21 mouse cellular contexts compared by ENCODE assay signal in the genomic region with DNA sequence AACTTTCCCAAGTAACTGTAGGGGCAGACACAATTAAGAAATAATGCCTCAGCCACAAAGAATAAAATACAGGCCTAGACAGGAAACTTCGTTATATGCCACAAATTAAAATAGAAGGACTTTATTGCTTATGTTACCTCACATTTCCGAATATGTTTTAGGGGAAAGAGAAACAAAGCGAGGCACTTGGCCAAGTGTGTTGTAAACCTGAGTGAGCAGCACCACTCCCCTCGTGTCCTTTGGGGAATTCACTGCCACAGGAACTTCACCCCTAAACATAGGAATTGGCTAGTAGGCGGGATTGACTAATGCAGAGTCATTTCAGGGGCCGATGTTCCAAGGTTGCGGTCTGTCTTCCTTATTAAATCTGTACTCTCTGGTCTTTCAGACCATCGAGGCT.
DNase-seq lines count a peak whose midpoint lies in the region; ATAC-seq and TF ChIP-seq lines count a peak whose summit lies in the region.
"Had no signal": no experiment of that assay in that cellular context is flagged by ENCODE, and none has a peak within 500 bp of the region (broad histone marks: within the 10 kb centered on the region; RNA-seq: fewer than 3 reads in every experiment).

No protein-coding gene starts in this region.

- H3K4me3 ChIP-seq in kidney, postnatal 0 days (replicated peaks; ENCODE audit: low read depth, low read length): no peak overlapping the region
- H3K4me3 ChIP-seq: embryonic facial prominence, embryonic 15.5 days; forebrain, embryonic 12.5 days; hindbrain, embryonic 10.5 days; midbrain, embryonic 12.5 days; neural tube, embryonic 13.5 days had no signal

- no peaks in the 10 kb centered on the region for H3K9me3 ChIP-seq in kidney, postnatal 0 days (replicated peaks; ENCODE audit: low read length)
- H3K9me3 ChIP-seq: embryonic facial prominence, embryonic 15.5 days; forebrain, embryonic 12.5 days; hindbrain, embryonic 10.5 days; midbrain, embryonic 12.5 days; neural tube, embryonic 13.5 days had no signal

- no peaks in the 10 kb centered on the region for H3K4me1 ChIP-seq in kidney, postnatal 0 days (replicated peaks; ENCODE audit: insufficient read depth, low read length)
- H3K4me1 ChIP-seq: embryonic facial prominence, embryonic 15.5 days; forebrain, embryonic 12.5 days; hindbrain, embryonic 10.5 days; midbrain, embryonic 12.5 days had no signal

- H3K27ac ChIP-seq in kidney, postnatal 0 days: no peak overlapping the region
- H3K27ac ChIP-seq: embryonic facial prominence, embryonic 15.5 days; forebrain, embryonic 12.5 days; hindbrain, embryonic 10.5 days; midbrain, embryonic 12.5 days; neural tube, embryonic 13.5 days; stomach, postnatal 0 days had no signal

- WGBS in kidney, postnatal 0 days: 54% methylated on average over 8 of the region's 8 CpGs

- peak; percentile 41 for DNase-seq in adrenal gland, postnatal 14 days
- DNase-seq in adrenal gland, adult 18-20 months (ENCODE audit: low spot score in 2 of 2): no peak
- peak; percentile 50 for DNase-seq in kidney, postnatal 0 days (ENCODE audit: low spot score)
- DNase-seq in kidney, adult 11 months: no peak
- DNase-seq in gonadal fat pad, adult 2 months (ENCODE audit: low read depth): peak; percentile 75
- DNase-seq in yolk sac, embryonic 10.5 days (ENCODE audit: low spot score): no peak
- no peak for DNase-seq in urinary bladder, adult 2 months (ENCODE audit: low spot score)
- DNase-seq: cerebellum, adult 9-11 months; kidney, adult 8-10 months; layer of hippocampus, postnatal 36 days; right cerebral cortex, postnatal 14 days had no signal

- TF ChIP-seq CTCF in kidney, postnatal 0 days (IDR thresholded peaks at IDR 0.05; ENCODE audit: low read depth): no peak

- no peaks in the 10 kb centered on the region for H3K36me3 ChIP-seq in kidney, postnatal 0 days (ENCODE audit: insufficient read depth, low read length)
- H3K36me3 ChIP-seq: embryonic facial prominence, embryonic 15.5 days; forebrain, embryonic 12.5 days; hindbrain, embryonic 10.5 days; midbrain, embryonic 12.5 days; neural tube, embryonic 13.5 days had no signal

- no peak overlapping the region for H3K4me2 ChIP-seq in kidney, postnatal 0 days (ENCODE audit: low read length)
- H3K4me2 ChIP-seq: embryonic facial prominence, embryonic 15.5 days; forebrain, embryonic 12.5 days; heart, embryonic 11.5 days; liver, embryonic 11.5 days; midbrain, embryonic 12.5 days; neural tube, embryonic 13.5 days had no signal

- no peak overlapping the region for H3K9ac ChIP-seq in kidney, postnatal 0 days (ENCODE audit: low read depth, low read length)
- H3K9ac ChIP-seq: embryonic facial prominence, embryonic 15.5 days; forebrain, embryonic 12.5 days; midbrain, embryonic 12.5 days; neural tube, embryonic 13.5 days had no signal

- H3K27me3 ChIP-seq in kidney, postnatal 0 days (ENCODE audit: insufficient read depth, low read length): no peaks in the 10 kb centered on the region
- H3K27me3 ChIP-seq: embryonic facial prominence, embryonic 15.5 days; forebrain, embryonic 12.5 days; midbrain, embryonic 12.5 days; neural tube, embryonic 13.5 days had no signal

- ATAC-seq in kidney, postnatal 0 days (replicated peaks; ENCODE audit: low FRiP score, low read depth): no peak
- ATAC-seq in megakaryocyte progenitor cell, adult 5-6 weeks (replicated peaks; ENCODE audit: poor library complexity): peak; percentile 34; the same call in 1 of the 2 replicates
- ATAC-seq: activated CD4-positive, CD25-positive, alpha-beta regulatory T cell, adult 4 months had no signal

Comparison
In these comparisons a context has a peak if more than half of its experiments do, and no peak if none do; other contexts are left out.
1. DNase-seq: peak in adrenal gland, postnatal 14 days (single experiment), kidney, postnatal 0 days (single experiment) and gonadal fat pad, adult 2 months (single experiment); none in adrenal gland, adult 18-20 months (0 of 2), kidney, adult 11 months (single experiment), yolk sac, embryonic 10.5 days (single experiment) and urinary bladder, adult 2 months (single experiment).